Comparison of ENCODE assay signal across 18 mouse cellular contexts in the genomic region with DNA sequence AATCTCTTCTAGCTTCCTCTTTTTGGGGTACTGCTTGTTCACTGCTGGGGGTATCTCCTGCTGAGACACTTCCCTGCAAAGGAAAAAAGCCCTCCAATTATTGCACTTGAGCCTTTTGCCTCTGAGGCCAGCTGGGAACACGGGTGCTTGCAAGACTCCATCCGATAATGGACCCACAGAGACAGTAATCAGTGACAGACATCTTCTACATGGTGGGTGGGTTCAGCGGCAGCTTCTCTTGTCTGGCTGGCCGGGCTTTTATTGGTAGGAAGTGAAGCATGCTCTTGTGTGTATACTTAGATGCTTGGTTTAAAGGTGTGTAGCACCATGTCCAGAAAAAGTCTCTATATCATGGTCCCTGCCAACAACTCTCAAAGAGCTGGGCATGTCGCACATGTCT.
"Had no signal": no experiment of that assay in that cellular context is flagged by ENCODE, and none has a peak within 500 bp of the region (broad histone marks: within the 10 kb centered on the region; RNA-seq: fewer than 3 reads in every experiment).

No protein-coding gene starts in this region.

- H3K4me2 ChIP-seq: intestine, embryonic 15.5 days; kidney, embryonic 15.5 days; limb, embryonic 12.5 days; limb, embryonic 15.5 days; lung, embryonic 15.5 days; midbrain, embryonic 12.5 days had no signal

- H3K27ac ChIP-seq: intestine, embryonic 15.5 days; kidney, embryonic 15.5 days; limb, embryonic 12.5 days; limb, embryonic 15.5 days; lung, embryonic 15.5 days; midbrain, embryonic 12.5 days; stomach, postnatal 0 days had no signal

- H3K9ac ChIP-seq: intestine, embryonic 15.5 days; kidney, embryonic 15.5 days; limb, embryonic 12.5 days; limb, embryonic 15.5 days; lung, embryonic 15.5 days; midbrain, embryonic 12.5 days had no signal

- H3K36me3 ChIP-seq: intestine, embryonic 15.5 days; limb, embryonic 15.5 days; lung, embryonic 15.5 days had no signal

- ATAC-seq: intestine, embryonic 15.5 days had no signal

- H3K4me1 ChIP-seq: intestine, embryonic 15.5 days; kidney, embryonic 15.5 days; limb, embryonic 12.5 days; limb, embryonic 15.5 days; lung, embryonic 15.5 days; midbrain, embryonic 12.5 days had no signal

- H3K27me3 ChIP-seq: intestine, embryonic 15.5 days; kidney, embryonic 15.5 days; limb, embryonic 12.5 days; limb, embryonic 15.5 days; lung, embryonic 15.5 days; midbrain, embryonic 12.5 days had no signal

- H3K9me3 ChIP-seq: intestine, embryonic 15.5 days; kidney, embryonic 15.5 days; limb, embryonic 12.5 days; limb, embryonic 15.5 days; lung, embryonic 15.5 days; midbrain, embryonic 12.5 days had no signal

- H3K4me3 ChIP-seq: intestine, embryonic 15.5 days; kidney, embryonic 15.5 days; limb, embryonic 12.5 days; limb, embryonic 15.5 days; lung, embryonic 15.5 days; midbrain, embryonic 12.5 days had no signal

- DNase-seq: kidney, adult 11 months; kidney, adult 8-10 months; kidney, postnatal 10 days; kidney, postnatal 4 days; left cerebral cortex, postnatal 4 days; lung, adult 18-20 months; lung, postnatal 10 days; lung, postnatal 36 days; right cerebral cortex, postnatal 4 days; thymus, adult 2 months; thymus, postnatal 25 days had no signal
